Mouse (Mus musculus): ENCODE results near the gene Htra1.
A peak's percentile ranks its signal among the peaks of the same experiment; 100 is the strongest.

Htra1 gene

DNA sequence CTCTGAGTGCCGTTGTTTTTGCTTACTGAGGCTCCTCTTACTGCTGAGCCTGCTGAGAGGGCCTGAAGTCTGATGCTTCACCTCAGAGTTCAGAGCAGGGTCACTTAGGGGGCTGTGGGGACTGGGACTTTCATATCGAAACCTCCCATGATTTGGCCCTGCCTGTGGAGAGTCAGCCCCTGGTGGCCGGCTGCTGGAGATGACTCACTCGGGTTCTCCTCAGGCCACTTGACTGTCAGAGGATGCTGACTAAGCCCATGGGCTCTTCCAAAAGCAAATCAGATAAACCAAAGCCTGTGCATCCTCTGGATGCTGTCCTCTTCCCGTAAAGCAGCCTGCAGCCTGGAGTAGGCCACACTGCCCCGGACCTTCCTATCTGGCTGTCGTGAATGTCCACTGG is 32.6 kb downstream of the Htra1 start:
- no peak for DNase-seq

DNA sequence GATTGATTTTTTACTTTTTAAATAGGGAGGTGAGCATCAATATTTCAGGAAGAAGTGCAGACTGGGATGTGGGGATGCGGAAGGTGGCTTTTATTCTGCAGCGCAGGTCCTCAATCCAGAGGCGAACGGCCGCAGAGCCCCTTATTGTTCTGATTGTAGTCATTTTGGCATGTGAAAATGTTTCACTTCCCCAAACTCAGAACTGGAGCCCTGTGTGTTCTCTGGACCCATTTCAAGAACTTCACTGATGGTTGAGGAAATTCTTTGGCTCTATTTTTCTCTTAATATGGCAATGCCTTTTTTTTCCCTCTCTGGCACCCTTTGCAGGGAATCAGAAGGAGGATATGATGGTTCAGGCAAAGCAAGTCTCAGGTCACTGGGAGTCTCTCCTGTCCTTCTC is 33.2 kb downstream of the Htra1 start:
- no peak for DNase-seq

DNA sequence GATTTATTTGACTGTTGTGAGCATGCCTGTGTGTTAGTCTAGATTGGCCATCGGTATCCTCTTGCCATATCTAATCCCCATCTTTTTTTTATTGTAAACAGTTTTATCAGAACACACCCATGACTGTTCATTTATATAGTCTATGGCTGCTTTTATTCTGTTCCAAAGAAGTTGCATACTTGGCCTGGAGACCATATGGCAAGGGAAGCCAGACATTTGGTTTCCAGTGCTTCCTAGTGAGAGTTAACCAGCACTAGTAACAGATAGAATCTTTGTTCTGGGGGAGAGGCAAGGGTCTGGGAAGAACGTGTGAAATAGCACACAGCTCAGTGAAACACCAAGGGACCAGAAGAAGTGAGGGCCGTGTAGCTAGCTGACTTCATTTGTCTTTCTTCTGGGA is 33.6 kb downstream of the Htra1 start:
- no peak for DNase-seq

DNA sequence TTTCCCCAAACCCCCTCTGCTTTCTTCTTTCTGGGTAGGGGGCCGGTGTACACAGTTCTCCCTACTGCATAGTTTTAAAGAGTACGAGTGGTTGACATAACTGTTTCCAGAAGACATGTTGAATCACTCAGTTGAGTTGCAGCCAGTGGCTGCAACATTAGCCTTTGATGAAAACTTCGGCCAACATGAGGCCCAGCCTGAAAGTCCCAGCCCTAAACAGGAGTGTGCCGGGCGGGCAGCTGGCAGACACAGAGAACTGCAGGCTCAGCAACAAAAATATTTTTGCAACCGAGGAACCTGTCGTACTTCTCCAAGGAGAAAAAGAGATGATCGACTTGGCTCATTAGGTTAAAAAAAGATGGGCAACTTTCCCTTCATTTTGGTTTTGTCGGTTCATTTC is 36.9 kb downstream of the Htra1 start:
- DNase-seq = no peak

DNA sequence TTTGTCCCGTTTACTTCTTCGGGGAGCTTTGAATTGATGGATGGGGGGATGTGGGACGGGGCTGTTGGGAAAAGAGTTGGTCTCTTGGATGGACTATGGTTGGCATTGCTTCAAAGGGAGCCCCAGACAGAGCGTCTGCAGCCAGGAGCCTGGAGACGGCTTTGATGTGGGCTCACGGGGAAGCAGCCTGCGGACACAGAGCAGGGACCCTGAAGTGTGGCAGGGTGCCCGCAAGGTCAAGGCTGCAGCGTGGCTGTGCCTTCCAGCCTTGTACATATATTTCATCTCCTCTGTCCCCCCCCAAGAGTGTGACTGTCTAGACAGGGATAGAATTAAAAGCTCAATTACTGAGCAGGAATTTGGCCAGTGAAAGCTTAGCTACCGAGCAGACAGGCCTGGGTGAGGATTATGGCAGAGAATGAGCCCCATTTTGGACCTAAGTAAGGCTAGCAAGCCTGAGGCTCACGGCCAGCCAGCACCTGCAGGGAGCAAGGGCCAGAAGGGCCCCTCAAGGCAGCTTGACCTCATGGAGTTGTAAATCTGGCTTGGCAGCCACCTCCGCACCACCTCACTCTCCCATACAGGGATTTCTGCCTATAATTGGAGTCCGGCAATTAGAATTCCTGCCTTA is 40.5 kb downstream of the Htra1 start:
- no peak for DNase-seq

DNA sequence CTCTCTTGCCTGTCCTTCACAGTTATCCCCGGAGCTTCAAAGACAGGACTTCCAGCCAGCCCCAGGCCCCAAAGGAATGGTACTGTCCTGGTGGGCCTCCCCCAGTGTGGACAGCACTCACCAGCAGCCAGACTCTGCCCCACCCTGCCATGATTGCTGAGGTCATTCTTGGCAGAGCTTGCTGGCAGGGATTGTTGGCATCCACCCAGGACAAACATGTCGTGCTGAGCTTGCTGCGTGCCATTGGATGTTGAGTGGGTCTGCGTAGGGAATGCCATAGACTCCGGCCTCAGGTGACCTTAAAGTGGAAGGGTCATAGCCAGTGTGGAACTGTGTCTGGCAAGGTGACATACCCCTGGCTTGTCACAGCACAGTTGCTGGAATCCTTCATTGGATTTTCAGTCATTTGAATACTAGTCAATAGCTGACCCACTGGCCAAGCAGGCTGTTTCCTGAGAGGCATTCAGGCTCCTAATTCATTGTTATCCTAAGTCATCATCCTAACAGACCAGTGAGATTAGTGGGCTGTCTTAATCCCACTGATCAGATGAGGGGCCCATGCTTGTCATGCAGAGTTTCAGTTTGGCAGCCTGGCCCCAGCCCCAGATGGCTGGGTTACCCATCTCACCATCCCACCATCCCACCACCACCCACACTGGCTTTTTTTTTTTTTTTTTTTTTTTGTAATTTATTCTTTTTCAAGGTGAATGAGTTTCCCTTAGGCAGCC is 42.0 kb downstream of the Htra1 start:
- peak; percentile 87 for DNase-seq

DNA sequence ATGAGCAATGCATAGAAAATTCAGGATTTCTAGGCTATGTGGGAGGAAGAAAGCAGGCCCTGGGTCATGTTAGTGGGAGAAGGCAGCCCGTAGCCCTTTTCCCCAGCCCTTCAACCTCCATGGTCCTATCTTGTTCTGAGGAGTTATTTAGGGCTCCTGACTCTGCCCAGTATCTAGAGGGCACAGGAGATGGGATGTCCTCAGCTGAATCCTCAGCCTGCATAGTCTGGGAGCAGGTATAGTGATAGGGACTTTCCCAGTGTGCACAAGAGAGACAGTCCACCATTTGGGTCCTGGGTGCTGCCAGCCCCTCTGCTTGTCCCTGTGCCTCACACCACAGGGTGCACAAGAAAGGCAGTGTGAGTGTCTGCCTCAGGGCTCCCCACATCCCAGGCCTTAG is 42.6 kb downstream of the Htra1 start:
- no peak for DNase-seq

DNA sequence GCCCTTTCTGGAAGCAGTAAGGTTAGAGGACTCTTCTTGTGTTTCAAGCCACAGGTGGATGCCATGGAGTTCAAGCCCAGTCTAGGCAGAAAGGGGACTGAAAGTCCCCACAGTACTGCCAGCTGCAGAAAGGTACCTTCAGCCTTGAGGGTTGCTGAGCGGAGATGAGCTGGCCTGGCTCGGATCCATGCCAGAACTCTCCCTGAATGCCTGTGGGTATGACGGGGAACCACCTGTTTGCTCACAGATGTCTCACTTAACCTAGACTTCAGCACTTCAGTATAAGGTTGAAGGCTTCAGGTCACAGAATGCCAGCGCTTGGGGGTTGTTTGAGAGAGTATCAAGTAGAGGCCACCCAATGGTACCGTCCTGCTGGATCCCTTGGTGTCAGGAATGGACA is 44.2 kb downstream of the Htra1 start:
- no peak for DNase-seq

DNA sequence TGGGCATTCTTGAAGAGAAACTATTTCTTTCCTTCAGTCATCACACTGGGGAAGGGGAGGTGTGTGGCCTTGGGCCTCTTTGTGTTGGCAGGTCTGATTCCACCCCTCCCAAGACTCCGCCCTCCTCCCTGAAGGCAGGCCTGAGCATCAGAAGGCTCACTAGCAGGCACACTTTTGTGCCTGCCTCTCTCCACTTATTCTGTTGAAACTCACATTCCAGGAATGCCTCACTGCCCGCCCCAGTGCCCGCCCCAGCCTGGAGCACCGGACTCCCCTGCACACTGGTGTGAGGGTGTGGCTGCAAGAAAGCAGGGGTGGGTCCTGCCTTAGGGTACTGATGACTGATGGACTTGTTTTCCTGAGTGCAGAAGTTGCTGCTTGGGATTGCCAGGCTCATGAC is 46.5 kb downstream of the Htra1 start:
- DNase-seq = no peak

DNA sequence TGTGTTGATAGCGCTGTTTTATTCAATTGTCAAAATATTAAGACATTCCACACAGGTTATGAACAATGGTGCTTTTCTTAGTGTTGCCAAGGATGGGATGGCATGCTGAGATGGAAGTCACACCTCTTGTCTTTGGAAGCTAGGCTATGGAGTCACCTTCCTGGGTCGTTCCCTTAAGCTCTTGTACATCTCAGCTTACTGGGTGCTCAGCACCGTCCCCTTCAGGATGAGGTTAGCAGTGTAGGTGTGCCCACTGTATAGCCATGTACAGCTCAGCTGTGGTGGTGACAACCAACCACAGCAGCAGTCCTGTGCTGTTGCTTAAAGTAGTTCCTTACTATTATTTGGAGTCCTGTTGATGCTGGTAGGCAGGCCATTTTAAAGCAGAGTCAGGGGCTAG is 47.0 kb downstream of the Htra1 start:
- no peak for DNase-seq

DNA sequence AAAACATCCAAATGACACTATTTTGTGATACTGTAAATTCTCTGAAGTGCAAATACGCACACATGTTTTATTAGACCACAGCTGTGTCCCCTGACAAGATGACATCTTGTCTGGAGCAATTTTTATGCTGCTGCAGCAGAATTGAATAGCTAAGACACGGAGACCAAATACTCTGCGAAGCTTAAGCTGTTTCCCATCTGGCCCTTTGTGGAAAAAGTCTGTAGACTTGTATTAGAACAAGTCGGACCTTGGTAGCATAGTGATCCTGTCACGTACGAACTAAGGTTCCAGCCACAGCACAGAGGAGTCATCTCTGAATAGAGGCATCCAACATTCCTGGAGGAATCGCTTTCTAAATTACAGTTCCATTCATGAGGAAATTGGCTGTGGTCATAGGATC is 48.4 kb downstream of the Htra1 start:
- DNase-seq = no peak

DNA sequence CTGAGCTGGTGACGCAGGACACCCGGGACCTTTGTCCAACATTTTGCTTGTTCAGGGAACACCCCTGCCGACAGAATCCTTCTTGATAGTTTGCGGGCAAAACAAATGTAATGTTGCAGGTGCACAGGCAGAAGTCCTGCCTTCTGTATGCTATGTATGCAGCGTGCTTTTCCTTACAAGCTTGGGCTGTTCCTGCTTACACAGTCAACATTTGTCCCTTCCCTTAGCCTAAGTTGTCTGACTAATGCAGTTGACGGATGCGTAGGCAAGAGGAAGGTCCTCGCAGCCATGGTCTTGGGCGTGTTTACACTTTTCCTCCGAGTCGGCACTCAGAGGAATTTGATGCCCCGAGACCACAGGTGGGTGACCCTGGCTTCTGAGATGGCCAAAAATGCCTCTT is 49.3 kb downstream of the Htra1 start:
- no peak for DNase-seq

DNA sequence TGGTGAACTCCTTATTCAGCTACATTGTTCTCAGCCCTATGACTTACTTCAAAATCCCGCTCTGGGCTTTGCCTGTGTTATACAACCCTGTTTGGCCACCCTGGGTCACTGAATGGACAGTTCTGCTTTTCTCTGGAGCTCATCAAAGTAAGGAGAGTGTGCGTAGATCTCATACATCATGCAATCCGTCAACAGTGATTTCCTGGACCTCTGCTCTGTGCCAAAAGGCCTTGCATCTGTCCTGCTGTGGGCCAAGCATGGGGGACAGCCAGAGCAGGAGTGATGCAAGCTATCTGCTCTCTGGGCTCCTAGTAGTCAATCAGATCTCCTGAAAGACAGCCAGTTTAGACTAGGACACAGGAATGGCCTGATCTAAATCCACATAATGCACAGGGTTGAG is 49.8 kb downstream of the Htra1 start:
- DNase-seq = no peak

DNA sequence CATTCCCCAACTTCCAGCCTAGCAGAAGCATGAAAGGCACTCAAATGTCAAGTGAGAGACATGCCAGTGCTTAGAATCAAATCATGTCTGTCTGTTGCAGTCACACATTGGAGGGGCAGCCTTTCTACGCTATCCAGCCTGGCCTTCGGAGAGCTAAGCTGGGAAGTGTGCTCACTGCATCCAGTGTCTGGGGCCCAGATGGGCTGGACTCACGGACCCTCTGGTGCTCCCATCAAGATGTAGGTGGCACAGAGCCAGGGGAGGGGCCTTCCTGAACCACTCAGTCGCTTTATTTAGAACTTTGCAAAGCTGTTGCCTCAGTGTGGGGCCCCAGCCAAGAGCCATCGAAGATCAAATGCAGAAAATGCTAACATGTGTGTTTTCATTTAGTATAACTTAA is 52.2 kb downstream of the Htra1 start:
- no peak for DNase-seq

DNA sequence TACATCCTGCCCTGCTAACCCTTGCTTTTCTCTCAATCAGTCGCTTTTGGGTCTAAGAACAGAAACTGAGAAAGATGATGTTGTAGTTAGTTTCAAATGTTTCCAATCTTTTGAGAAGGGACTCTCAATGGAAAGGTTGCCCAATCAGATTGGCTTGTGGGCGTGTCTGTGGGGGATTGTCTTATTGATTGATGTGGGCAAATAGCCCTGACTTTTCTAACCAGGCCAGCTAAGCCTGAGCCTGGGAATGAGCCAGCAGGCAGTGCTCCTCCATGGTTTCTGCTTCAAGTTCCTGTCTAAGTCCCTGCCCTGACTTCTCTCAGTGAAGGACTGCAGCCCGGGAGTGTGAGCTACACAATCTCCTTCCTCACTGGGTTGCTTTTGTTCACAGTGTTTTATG is 53.5 kb downstream of the Htra1 start:
- no peak for DNase-seq

DNA sequence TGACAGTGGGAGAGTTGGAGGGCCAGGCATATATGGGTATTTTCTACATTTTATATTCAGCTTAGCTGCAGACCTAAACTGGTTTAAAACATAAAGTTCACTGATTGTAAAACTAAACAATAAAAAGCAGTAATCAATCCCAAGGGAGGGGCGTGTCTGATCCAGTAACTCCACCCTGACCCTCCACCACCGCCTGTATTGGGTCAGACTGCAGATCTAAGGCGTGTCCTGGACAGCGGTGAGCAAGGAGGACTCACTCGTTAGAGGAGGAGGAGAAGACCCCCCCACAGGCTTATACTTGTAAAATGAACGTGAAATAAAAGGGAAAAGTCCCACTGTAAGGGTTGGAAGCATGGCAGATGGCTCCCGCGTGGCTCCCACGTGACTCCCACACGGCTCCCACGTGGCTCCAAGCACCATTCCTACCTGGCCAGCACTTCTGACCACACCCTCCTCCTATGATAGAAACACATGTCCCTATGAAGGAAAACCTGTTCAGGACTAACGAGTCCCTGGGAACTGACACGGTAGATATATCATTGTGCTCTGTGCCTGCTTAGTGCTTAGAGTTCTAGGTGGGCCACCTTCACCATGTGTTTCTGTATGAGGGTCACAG is 55.4 kb downstream of the Htra1 start:
- no peak for DNase-seq

DNA sequence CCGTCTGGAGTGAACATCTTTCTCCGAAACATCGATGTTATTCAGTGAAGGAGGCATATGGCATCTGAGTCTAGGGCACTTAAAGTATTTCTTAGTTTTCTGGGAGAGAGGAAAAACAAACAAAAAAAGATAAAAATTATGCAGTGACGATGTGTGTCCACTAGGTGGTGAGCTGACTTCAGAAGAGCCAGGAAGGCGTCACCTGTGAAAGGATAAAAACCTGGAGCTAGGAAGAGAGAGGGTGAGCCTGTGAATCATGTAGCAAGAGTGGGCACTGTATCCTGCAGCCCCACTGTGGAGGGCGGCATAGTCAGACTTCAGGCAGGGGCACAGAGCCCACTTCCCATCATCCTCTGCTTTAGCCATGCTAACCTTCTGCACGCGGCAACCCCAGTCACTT is 58.0 kb downstream of the Htra1 start:
- no peak for DNase-seq

DNA sequence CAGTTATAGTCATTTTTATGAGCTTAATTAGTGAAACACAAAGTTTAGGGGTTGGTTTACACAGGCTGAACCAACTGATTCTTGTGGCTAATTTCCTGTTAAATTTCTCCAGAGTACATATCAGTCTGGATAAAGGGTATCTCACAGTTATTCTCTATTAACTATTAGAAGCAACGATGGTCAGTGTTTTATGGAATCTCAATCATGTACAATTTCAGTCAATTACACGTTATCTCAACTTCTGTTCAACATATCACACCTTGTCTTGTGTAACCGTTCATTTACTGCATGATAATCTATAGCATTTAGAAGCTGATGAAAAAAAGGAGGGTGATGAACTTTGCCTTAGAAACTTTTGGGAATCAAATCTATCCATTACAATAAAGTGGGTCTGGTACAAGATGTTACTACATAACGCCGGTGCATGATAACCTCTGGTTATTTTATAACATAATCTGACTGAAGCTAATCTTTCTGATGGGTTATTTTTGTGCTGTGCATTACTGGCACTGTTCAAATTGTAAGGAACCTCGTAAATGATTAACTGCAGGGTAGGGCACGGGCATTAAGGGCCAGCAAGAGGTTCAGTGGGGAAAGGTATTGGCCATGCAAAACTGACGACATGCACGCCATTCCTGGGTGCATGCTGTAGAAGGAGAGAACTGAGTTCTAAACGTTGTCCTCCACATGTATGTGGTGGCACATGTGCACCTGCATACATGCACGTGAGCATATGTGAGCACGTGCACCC is 66.2 kb downstream of the Htra1 start:
- DNase-seq = no peak

DNA sequence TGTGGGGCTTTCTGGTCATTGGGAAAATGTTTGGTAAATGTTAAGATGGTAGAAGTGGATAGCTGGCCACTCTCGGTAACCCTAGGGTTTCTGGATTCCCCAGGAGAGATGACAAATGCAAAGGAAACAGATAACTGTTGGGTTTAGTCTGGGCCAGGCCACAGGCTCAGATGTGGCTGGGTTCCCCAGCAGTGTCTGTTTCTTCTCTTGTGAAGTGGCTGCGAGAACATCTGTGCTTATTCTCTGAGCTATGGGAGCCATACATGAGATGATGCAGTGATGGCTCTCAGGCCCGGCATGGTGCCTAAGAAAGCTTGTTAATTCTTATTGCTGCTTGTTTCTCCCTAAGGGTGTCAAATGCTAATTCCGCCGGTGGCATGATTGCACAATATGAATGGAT is 68.2 kb downstream of the Htra1 start:
- no peak for DNase-seq

DNA sequence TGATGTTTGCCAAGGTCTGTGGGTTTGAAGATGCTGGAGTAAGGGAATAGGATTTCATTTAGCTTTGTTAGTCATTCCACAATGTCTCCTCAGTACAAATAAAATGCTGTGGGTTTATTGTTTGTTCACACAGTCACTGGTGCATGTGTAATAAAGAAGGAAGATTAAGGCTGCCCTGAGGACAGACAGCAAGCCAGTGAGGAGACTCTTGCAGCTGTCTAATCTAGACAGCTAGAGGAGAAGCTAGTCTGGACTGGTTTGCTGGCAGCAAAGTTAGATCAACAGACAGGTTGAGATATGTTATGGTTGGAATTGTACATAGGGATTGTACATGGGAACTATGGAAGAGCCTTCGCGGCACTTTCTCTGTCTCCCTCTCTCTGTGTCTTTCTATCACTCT is 71.3 kb downstream of the Htra1 start:
- DNase-seq = no peak

DNA sequence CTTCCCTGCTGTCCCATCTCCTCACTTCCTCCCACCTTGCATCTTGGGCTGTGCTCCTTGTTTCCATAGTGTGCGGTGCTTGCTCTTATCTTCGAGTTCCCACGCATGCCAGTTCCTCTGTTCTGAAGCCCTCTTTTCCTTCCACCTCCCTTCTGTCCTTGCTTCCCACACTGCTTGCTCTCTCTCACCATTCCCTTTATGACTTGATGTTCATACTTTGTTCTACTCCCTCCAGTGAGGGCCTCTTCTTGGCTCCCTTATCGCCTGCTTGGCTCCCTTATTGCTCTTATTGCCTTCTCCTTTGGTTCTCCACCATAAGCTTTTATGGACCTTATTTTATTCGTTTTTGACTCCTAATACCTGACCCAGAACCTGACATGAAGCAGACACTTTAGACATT is 73.3 kb downstream of the Htra1 start:
- DNase-seq = no peak

DNA sequence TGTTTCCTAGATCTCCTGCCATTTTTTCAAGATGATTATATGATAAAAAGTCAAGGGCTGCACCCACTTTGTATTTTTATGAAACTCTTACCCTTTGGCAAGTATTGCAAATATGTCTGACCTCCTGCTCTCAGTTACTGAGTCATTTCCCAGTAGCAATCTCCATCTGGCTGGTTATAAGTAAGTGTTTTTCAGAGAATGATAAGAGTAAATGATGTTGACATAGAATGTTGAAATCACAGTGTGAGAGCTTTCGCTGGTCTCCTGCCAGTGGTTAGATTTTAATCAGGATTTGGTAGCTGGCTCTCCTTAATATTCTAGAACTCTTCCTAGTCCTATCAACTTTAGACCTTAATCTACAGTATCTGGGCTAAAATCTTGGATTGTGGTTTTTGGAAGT is 76.0 kb downstream of the Htra1 start:
- no peak for DNase-seq

DNA sequence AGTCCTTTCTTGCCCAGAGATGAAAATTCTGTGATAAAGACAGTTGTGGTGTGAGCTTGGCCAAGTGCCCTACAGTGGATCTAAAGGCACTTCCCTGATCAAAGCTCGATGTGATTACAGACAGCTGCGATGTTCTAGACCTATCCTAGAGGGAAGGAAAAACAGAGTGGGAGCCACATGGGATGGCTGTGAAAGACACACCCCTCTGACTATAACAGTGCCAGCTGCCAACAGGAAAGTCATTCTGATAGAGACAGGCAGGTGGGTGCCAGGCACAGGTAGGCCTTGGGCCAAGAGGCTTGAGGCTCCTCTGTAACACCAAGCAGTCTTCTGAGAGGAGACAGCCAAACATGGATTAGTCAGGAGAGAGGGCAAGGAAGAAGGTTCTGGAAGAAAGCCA is 83.3 kb downstream of the Htra1 start:
- no peak for DNase-seq

DNA sequence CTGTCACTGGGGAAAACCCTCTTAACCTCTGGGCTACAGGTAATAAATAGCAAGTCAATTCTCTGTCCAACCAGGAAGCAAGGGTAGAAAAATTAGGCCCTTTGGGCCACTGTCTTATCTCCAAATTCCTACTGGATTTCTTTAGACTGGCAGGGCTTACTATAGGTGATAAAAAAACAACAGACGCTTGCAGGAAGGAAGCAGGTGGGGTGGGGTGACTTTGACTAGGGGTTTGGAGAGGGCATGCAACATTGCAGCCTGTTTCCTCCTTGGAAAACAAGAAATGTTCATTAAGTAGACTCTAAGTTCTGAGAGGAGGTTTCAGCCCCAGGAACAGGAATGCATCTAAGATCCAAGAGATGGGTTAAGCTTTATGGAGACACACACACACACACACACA is 88.9 kb downstream of the Htra1 start:
- no peak for DNase-seq
